Mouse (Mus musculus) right cerebral cortex, postnatal 4 days (tissue): ENCODE measurements around the gene Dok7.
A peak's percentile ranks its signal among the peaks of the same experiment; 100 is the strongest.

Experiments
- DNase-seq: peaks from one replicate; pipeline ENCODE4 v3.0.0-alpha.2; 2022

Dok7 gene

DNA sequence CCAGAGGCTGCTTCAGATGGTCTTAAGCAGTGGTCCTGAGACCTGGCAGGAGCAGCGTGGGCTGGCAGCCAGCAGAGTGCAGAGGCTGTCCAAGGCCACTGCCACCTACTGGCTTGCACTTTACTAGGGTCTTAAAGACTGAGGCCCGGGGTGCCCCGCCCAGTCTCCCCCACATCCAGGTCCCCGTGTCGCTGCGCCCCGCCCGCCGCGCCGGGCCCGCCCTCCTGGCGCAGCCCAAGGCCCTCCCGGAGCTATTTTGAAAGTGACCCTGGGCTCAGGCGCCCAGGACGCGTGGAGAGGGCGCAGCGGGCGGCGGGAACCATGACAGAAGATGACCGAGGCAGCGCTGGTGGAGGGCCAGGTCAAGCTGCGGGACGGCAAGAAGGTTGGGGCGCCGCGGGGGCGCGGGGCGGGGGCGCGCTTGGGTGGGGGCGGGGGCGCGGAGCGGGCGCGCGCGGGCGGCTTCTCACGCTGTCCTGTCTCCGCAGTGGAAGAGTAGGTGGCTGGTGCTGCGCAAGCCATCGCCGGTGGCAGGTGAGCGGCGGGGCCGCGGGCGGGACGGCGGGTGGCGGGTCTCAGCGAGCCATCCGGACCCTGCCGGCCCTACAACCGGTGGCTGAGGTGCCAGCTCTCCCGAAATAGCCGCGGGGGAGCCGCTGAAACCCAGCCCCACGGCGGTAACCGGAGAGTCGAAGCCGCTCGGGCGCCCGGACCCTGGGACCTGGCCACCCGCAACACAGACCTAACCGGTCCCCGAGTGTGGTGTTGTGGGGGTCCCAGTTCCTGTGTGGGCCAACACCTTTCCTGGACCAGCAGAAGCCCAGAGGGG is at the start of gene Dok7:
Gene Dok7 (plus strand): TSS at position 163 of the 829 bp plus-strand sequence.
- peak; percentile 60 for DNase-seq

DNA sequence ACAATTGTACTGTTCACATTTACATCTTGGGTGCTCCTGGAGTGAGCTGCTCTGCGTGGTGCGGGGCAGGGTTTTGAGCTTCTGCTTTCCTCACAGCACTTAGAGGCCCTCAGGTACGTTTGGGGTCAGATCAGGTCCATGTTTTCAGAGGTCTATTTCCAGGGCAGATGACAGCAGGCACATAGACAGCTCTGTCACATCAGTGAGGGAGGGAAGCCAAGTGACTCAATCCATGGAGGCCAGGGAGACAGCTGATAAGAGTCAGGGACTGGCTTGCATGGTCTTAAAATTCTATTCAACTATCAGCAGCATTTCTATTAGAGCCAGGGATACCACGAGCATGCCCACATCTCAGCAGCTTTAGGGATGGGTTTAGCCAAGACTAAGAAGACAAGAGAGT is 47.4 kb upstream of the Dok7 start:
- no peak for DNase-seq

DNA sequence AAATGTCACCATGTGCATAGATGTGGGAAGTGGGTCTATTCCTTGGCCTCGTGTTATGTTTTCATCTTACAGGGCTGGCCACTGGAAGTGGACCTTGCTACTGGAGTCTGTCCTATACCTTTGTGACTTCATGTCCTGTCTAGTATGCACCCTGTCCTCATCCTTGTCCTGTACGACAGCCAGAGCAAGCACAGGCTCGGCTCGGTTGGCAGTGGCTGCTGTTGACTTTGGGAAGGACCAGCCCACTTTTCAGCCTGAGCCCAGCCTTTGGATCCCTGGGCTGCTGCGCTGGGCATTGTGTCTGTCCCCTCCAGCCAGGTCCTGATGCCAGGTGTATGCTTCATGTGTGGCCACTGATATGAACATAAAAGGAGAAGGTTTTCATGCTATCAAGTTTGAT is 45.9 kb upstream of the Dok7 start:
- no peak for DNase-seq

DNA sequence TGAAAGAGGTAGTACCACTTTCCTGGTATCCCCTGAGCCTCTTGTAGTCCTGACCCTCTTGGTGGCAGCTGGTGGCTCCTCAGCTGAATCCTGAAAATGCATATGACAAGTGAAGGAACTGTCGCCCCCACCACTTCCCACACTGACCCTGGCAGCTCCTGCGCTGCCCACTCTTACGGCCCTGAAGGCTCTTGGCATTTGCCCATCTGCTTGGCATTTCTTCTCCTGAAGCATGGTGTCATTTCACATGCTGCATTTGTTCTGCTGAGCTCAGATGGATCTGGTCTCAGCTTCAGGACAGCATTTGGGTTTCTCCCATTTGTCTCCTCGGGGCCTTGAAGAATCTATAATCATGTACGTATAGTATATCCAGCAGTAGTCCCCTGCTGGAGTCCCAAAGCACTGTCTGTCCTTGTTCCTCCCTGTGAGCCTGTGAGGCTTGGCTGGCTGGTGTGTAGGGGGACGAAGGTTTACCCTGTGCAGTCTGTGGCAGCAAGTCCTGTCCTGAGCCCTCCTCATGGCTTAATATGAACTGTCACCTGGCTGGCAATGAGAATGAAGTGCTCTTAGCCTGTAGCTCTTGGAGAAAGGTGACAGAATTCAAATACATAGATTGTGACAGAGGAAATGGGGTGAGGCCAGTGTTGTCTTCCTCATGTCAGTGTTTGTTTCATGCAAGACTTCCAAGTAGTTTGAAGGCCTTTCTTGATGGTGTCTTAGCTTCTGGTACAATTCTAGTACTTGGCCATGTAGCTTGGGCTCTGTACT is 45.2 kb upstream of the Dok7 start:
- no peak for DNase-seq

DNA sequence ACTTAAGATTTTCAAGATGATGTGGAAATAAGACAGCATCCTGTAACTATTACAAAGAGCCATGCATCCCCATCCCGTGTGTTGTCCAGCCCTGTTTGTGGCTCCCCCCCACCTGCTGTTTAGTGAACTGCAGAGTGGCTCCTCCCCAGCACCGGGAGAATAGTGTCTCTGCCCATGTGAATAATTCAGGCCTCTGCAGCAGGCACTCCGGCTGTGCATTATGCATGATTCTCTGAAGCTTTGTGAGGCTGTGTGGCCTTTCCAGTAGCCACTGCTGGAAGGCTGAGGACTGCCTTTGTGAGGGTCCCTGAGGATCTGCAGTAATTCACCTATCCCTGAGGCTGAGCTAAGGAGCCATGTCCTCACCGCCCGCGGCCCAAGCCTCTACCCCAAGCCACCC is 42.5 kb upstream of the Dok7 start:
- DNase-seq = no peak

DNA sequence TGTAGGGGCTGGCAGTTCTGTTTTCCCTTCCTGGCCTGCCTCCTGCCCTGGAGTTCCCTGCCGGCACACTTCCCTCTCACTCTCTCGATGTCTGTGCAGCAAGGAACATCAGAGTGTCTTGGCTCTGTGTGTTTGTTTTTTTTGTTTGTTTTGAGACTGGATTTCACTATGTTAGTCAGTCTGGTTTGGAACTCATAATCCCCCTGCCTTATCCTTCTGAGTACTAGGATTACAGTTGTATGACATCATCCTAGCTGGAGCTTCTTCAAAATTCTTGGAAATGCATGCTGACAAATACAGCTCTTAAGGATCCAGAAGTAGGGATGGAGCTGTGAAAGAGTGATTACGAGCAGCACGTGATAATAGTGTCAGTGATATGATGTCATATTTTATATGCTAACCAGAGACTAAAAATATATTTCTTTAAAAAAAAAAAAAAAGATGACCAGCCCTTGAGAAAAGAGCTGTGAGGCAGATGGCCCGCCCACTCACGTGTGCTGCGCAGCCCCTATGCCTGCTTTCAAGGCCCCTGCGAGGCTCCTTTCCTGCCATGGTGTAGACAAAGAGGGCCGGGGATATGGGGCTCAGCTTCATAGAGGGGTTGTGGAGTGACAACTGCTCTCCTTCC is 36.8 kb upstream of the Dok7 start:
- peak; percentile 42 for DNase-seq

DNA sequence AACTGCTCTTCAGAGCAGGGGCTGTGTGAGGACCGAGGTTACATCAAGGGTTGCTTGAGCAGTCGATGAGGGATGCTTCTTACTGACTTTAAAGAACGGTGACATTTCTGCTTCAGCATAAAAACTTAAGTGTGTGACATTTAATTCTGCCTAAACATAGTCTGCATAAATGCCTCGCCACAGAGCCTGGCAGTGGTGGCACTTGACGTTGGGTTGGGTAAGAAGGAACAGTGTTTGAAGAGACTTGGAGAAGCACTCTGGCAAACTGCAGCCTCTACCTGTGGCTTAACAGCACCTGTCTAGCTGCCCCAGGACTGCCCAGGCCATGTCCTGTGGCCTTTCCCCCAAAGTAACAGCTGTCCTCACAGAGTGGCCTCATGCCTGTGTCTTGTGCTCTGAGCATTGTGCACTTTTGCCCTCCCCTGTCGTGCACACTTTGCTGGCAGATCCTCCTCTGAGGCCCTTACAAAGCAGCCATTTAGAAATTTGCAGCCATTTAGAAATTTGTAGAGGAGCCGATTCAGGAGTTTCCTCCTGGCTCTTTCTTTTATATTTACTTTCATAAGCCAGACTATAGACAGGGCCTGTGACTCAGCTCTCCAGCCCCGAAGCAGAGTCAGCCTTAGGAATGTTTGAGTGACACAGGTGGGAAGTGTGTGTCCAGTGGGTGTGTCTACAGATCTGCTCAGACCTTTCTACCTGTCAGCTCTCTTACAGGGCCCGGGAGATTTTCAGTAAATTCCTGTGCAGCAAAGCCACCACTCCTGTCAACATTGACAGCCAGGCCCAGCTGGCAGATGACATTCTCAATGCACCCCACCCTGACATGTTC is 35.9 kb upstream of the Dok7 start:
- no peak for DNase-seq

DNA sequence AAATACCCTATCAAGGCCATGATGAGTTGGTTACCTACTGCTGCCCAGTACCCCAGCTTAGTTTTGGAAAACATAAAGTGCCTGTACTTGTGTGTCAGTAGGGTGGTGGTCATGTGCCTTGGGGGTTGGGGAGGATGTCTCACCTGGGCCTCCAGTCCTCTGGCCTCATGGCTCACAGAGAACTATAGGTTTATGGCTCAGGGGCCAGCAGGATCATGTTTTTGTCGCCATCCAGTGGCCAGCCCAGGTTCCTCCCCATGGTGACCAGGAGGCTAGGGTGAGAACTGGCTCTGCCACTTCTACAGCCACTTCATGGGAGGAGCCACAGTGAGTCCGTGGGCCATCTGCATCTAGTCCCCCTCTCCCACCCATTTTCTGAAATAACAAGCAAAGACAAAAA is 31.6 kb upstream of the Dok7 start:
- peak; percentile 44 for DNase-seq

DNA sequence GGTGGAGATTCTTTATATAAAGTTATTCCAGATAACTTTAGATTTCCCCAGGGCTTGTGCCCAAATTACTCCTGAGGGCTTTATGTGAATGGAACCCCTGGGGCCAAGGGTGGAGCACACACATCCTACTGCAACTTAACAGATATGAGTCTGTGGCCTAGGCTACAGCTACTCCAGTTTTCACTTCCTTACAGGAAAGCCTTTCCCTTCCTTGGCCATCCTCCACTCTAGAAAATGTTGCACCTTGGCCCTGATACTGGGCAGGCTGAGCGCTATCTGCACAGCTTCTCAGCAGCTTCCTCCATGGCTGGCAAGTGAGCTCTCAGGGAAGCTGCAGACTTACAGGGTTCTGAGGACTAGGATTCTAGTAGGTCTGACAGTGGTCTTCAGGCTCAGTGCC is 27.3 kb upstream of the Dok7 start:
- no peak for DNase-seq

DNA sequence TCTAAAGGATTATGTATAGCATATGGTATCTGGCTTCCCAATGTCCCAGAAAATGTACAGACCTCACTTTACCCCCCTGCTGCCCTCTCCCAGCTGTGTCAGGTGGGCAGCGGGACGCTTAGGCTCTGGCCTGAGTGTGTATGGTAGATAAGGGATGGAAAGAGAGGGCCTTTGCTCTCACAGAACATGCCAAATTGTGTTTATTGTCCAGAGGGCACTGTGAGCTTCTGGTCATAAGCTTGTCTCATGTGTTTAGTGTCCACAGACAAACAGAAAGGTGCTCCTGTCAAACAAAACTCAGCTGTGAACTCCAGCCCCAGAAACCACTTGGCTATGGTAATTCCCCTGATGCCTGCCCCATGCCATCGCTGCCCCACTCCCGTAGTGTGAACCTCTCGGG is 26.8 kb upstream of the Dok7 start:
- no peak for DNase-seq

DNA sequence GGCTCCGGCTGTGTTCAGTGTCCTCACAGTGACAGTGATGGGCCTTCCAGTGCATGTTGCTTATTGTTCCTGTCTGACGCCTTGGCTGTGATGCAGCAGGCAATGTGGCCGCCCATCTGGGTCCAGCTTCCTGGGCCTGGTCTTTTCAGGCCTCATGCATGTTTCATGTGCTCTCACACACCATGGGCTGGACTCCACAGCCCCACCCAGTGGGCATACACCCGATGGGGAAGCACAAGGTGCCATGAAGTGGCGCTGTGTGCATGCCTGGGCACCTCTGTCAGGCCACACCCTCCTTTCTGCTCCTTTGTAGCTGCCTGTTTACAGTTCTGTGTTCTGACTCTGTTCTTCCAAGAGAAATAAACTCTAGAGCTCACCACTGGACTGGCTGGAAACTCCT is 23.5 kb upstream of the Dok7 start:
- DNase-seq = no peak

DNA sequence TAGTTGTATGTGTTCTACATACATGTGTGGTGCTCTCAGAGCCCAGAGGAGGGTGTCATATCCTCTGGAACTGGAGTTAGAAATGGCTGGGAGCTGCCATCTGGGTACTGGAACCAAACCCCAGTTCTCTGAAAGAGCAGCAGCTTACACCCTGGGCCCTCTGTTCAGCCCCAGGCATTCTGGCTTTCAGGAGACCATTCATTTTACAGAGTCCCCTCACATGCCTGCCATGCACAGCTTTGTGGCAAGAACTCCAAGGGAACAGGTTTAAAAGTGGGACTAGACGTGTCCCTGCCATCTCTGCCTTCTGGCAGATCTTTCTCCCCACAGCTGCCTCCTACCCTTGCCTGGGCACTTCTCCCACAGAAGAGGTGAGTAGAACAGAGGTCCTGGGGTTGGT is 22.9 kb upstream of the Dok7 start:
- DNase-seq = no peak

DNA sequence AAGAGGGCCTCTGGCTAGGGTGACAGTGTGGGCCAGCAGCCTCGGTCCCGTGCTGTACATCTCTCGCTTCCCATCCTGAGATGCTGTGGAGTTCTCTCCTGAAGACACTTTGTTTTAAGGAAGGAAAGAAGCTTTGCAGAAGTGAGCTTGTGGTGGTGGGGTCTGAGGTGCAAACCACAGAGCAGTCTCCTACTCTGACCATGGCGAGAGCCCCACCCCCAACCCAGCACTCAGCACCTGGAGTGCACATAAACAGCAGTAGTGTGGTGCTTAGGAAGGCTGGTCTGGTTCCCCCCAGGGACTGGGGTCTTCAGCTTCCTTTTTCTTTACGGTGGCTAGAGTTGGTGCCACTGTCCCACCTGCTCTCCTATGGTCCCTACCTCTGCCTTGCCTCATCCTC is 21.4 kb upstream of the Dok7 start:
- no peak for DNase-seq

DNA sequence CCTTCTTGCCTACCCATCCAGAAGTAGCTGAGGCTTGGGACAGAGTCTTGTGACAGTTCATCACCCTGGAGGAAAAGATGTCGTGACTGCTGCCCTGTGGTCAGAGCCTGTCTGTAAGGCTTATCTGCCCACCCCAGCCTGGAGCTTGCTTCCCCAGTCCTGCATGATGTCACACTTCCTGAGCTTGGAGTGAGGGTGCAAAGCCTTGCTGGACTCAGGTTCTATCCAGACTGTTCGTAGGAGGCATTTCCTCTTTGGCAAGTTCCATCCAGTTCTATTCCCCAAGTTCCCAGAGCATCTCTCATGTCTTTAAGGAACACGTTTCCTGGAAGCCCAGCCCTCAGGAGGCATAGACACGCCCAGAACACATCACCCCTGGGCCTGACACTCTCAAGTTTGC is 20.8 kb upstream of the Dok7 start:
- no peak for DNase-seq

DNA sequence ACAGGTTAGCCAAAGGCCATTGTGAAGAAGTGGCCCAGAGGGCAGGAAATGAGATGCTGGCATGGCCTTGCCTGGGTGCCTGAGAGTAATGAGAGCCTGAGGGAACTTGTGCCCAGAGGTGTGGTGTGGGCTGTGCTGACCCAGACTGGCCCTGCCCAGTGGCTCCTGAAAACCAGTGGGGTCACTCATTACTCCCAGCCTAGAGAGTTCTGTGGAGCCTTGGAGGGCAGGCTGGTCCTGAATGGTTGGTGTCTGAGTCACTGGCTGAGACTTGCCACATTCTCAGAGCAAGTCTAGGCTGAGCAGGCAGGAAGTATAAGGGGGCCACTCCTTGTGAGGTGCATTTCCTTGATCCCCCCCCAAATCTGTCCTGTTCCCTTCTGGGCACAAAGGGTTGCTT is 19.1 kb upstream of the Dok7 start:
- DNase-seq = no peak

DNA sequence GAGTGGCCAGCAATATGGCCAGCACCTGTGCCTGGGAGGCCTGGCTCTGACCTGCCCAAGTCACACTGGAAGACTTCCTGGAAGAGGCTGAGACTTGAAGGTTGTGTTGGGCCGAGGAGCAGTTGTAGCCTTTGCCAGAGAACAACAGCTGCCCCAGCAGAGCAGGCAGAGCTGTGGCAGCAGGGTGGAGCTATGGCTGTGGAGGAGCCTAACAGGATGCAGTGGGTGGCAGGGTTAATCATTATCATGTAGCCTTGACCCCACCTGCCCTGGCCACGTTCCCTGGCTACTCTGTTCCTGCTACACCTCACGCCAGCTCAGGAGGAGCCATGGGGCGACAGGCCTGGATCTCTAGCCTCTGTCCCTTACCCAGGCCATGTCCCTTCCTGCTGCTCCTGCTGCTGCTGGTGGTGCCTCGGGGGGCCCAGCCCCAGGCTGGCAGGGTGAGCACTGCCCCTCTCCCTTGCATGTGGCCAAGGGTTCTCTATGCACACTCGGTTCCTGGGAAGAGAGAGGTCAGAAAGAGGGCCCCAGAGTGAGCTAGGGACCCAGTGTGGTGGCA is 15.2 kb upstream of the Dok7 start, which contains the start of gene Hgfac:
Gene Hgfac (plus strand): TSS at position 242 of the 562 bp plus-strand sequence.
- no peak for DNase-seq

DNA sequence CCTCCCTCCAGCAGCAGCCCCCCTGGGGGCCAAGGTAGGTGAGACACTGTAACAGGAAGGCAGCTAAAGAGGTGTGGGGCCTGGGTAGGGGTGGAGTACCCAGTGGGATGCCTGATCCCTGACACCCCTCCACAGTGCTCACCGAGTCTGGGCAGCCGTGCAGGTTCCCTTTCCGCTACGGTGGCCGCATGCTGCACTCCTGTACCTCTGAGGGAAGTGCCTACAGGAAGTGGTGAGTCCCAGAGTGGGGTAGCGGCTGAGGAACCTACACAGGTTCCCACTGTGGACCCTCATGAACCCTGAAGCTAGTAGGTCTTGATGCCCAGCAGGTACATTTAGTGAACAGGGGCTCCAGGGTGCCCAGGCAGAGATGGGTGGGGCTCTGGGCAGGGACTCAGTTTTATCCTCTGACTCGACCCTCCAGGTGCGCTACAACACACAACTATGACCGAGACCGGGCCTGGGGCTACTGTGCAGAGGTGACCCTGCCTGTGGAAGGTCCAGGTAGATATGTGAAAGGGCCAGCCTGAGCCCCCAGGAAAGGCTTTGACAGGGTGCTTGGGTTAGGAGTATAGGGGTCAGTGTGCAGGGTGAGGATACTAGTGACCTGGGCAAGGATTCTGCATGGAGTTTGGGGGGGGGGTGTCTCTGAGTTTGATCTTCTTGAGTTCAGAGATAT is 14.0 kb upstream of the Dok7 start:
- DNase-seq = no peak

DNA sequence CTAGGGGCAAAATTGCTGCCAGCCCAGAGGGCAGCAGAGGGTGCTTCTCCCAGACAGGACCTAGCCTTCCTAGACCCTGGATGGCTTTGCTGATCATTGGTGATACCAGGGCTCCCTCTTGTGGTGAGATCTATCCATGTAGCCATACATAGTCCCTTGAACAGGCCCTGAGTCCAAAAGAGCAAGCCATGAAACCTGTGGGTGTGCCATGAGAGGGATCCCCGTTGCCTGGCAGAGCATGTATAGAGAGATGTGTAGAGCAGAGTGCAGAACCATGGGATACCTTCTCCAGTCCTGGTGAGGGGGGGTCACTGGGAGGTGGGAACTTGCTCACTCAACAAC is 13.5 kb upstream of the Dok7 start:
- DNase-seq = peak; percentile 74

DNA sequence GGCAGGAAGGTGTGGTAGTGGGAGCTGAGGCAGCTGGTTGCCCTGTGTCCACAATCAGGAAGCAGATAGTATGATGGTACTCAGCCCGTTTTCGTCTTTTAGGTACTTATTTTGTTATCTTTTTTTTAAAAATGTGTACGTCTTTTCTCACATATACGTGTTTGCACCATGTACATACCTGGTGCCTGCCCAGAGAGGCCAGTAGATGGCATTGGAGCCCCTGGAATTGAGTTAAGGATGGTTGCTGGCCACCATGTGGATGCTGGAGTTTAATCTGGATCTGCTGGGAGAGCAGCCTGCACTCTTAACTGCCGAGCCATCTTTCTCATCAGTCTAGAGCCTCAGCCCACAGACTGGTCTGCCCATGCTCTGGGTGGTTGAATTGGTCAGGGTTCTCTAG is 6.0 kb upstream of the Dok7 start:
- DNase-seq = no peak

DNA sequence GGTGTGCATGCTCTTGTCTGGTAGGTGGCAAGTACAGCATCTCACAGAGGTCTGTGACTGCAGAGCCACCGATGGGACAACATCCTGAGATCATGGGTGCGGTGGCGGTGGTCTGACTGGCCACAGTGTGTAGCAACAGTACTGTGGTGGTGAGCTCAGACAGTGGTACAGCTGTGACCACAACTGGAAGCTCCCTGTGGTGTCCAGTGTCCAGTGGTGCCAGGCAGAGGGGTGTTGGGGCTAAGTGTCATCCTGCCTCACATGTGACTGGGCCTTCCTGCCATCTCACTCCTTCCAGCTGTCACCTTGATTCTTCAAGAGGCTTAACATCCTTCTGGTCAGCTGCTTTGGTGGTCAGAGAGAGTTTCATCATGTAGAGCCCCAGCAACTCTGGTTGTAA is 1.9 kb upstream of the Dok7 start:
- no peak for DNase-seq

DNA sequence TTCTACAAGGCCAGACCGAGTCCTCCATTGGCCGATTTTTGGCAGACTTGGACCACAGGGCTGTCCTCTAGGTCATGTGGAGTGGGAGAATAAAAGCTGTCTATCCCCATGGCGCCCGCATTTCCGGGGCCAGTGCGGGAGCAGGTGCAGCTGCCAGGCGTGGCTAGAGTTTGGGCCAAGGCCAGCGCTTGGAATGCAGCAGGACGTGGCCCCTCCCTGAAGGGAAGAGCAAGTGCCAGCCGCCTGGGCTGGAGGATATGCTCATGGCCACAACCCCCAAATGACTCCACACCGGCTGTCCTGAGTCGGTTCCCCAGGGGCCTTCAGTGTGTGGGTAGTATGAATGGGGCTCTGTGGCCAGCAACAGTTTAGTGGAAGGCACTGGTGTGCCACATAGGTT is 1.5 kb upstream of the Dok7 start:
- no peak for DNase-seq

DNA sequence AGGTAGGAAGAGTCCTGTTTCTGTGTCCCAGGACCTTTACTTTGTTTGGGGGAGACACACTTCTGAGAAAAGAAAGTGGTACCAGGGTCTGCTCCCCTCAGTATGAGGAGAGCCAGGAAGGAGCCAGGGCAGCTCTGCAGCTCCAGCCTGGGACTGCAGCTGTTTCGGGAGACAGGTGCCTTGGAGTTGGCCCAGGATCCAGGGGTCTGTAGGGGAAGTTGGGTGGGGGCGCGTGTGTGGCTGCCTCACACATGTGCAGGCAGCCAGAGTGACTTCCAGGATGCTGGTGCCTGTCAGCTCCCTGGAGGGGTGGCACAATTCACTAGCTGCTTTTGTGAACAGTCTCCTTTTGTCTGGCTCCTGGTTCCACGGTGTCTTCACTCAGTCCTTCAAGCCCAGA is 1.0 kb downstream of the Dok7 start:
- DNase-seq = no peak
